Mouse (Mus musculus) retina, adult 2 months (tissue): ENCODE results near the gene Btbd19.

Experiments
- DNase-seq: peaks from one replicate; pipeline ENCODE4 v3.0.0-alpha.2; 2012; ENCODE audit warnings: low read depth, low spot score

The Btbd19 gene

GRCm38 (mm10) chr4:117115592-117115991, 9.9 kb downstream of the Btbd19 start:
- DNase-seq, result no peak

GRCm38 (mm10) chr4:117113237-117113636, 12.3 kb downstream of the Btbd19 start:
- no peak for DNase-seq

- DNase-seq, result no peak
Measured at GRCm38 (mm10) chr4:117110985-117111384, 14.5 kb downstream of the Btbd19 start.

- no peak for DNase-seq
Measured at GRCm38 (mm10) chr4:117110249-117110648, 15.3 kb downstream of the Btbd19 start.

- DNase-seq, result no peak
Measured at GRCm38 (mm10) chr4:117109330-117109729, 16.2 kb downstream of the Btbd19 start.

GRCm38 (mm10) chr4:117108524-117108849, 17.0 kb downstream of the Btbd19 start:
- DNase-seq, result no peak

- no peak for DNase-seq
Measured at GRCm38 (mm10) chr4:117107813-117108523, 17.6 kb downstream of the Btbd19 start.

GRCm38 (mm10) chr4:117105127-117105526, 20.4 kb downstream of the Btbd19 start:
- no peak for DNase-seq

GRCm38 (mm10) chr4:117104672-117105071, 20.9 kb downstream of the Btbd19 start:
- no peak for DNase-seq

GRCm38 (mm10) chr4:117101218-117101617, 24.3 kb downstream of the Btbd19 start:
- DNase-seq, result no peak

GRCm38 (mm10) chr4:117100036-117100435, 25.5 kb downstream of the Btbd19 start:
- DNase-seq, result no peak

- no peak for DNase-seq
Measured at GRCm38 (mm10) chr4:117098764-117099036, 26.8 kb downstream of the Btbd19 start.

- DNase-seq, result no peak
Measured at GRCm38 (mm10) chr4:117097969-117098763, 27.4 kb downstream of the Btbd19 start.

- no peak for DNase-seq
Measured at GRCm38 (mm10) chr4:117096666-117097065, 28.9 kb downstream of the Btbd19 start.

GRCm38 (mm10) chr4:117095551-117096452, 29.7 kb downstream of the Btbd19 start, which contains the start of gene Ptch2:
Gene Ptch2 (plus strand): TSS chr4:117096075.
- DNase-seq, result no peak

- no peak for DNase-seq
Measured at GRCm38 (mm10) chr4:117094626-117095361, 30.7 kb downstream of the Btbd19 start.

GRCm38 (mm10) chr4:117090586-117090985, 34.9 kb downstream of the Btbd19 start:
- no peak for DNase-seq

GRCm38 (mm10) chr4:117087948-117088640, 37.4 kb downstream of the Btbd19 start:
- no peak for DNase-seq

GRCm38 (mm10) chr4:117071183-117071582, 54.3 kb downstream of the Btbd19 start:
- DNase-seq, result no peak

GRCm38 (mm10) chr4:117070624-117071023, 54.9 kb downstream of the Btbd19 start:
- no peak for DNase-seq

GRCm38 (mm10) chr4:117069647-117070046, 55.9 kb downstream of the Btbd19 start:
- no peak for DNase-seq
